Mouse (Mus musculus): Measurements from ENCODE around the gene Scamp5.

GRCm38 (mm10) chr9:57436166-57436565, 31.7 kb downstream of the Scamp5 start:
- TF ChIP-seq POLR2A (IDR thresholded peaks at IDR 0.05; ENCODE audit: control insufficient read depth, low read depth, low read length): no peak
- no peak for TF ChIP-seq CTCF (IDR thresholded peaks at IDR 0.05; ENCODE audit: control insufficient read depth, insufficient read depth, insufficient replicate concordance, low read depth, low read length)
